Mouse (Mus musculus): ENCODE results near the gene Hs3st3a1.
A peak's percentile ranks its signal among the peaks of the same experiment; 100 is the strongest.

Hs3st3a1 gene

DNA sequence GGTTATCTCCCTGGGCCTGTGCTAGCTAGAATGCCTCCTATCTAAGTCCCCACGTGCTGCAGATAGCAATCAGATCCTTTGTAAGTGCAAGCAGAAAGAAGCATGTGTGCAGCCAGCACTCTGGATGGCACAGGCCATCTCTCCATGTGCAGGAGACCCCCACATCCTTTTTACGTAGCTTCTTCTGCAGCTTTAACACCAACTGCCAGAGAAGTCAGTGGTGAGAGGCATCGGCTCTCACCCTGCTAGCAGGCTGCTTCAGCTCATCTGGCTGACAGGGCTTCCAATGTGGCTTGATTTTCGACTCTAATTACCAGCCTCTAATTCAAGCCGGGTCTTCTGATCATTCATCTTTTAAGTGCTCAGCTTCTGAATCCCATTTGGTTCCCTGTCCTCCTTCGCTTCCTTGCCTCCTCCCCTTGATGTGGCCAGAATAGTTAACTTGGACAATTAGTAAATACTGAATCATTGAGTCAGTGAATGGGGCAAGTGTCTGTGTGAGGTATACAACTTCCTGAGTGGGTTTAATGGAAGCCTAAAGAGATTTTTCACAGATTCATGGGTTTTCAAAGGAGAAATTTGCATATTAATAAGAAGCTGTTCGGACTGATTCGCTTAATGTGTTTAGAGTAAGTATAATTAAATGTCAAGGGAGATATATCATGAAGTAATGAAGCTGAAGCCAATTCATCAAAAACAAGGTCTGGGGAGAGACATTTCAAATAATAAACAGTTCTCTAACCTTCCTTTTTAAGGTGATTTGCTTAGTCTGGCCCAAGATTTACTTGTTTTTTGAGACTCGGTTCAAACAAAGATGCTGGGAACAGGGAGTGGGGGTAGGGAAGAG is 54.7 kb downstream of the Hs3st3a1 start:
- no peak for DNase-seq (ENCODE audit: low read depth)

DNA sequence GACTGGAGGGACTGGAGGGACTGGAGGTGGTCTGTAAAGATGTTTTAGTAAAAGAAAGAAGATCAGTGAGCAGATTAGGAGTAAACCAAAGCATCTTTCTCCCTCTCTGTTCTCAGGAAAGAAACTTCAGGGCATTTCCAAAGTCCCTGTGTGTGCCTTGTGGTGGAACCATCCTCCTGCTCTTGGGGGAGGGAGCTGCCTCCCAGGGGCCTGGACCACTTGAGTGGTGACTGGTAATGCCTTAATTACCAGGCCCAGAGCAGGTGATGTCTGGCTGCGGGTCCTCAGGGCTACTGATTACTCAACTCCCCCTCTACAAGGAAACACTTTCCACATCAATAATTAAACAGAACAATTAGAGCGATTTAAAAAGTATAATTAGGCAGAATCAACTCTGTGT is 59.3 kb downstream of the Hs3st3a1 start:
- DNase-seq (ENCODE audit: low read depth), result no peak

DNA sequence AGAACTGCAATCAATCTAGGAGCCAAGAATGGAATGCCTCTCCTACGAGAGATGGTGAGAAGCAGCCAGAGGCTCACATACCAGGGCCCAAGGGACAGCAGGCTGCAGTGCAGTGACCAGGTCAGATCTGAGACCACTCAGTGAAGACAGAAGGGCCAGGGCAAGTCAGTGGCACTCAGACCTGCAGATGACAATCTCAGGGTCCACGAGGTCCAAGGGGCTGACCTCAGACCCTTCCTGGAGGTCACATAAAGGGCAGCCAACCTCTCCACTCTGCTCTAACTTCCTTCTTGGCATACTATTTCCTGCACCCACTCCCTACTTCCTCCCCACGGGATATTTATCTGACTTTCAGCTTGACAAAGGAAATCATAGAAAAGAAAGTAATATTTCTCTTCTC is 60.8 kb downstream of the Hs3st3a1 start:
- no peak for DNase-seq (ENCODE audit: low read depth)

DNA sequence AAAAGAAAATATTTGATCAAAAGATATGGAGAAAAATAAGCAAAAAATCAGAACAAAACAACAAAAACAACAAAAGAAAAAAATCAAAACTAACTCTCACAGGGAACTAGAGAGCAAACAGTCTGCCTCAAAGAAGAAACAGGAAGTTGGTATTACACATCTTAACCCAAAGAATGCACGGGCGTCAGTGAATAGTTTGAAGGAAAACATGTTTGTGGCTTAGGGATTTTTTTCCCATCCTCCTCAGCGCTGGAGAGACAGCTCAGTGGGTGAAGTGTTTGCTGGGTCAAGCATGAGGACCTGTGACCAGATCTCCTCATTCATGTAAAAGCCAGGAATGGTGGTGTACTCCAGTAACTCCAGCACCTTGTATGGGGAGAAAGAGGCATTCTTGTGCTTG is 61.5 kb downstream of the Hs3st3a1 start:
- DNase-seq (ENCODE audit: low read depth), result no peak

DNA sequence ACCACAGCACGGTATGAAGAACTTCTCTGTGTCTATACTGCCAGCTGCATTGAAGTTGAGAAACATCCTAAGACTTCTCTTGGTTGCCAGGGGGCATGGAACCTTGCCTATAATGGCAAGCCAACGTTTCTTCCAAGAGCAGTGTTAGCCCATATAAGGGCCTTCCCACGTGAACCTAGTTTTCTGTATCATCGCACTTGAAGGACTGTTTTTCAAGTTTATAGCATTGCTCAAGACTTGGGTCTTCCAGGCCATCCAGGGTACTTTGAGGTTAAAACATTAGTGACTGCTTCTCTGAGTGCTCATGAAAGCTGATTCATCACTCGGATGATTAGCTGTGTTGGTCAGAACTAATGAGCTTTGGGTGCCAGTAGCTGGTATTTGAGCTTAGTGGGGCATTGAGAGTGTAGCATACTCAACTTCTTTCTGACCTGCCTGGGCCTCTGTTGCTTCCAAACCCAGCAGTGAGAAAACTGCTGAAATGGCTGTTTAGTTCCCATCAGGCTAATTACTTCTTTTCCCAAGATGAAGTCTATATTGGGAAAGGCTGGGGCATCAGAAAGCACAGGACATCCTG is 65.5 kb downstream of the Hs3st3a1 start:
- no peak for DNase-seq (ENCODE audit: low read depth)

DNA sequence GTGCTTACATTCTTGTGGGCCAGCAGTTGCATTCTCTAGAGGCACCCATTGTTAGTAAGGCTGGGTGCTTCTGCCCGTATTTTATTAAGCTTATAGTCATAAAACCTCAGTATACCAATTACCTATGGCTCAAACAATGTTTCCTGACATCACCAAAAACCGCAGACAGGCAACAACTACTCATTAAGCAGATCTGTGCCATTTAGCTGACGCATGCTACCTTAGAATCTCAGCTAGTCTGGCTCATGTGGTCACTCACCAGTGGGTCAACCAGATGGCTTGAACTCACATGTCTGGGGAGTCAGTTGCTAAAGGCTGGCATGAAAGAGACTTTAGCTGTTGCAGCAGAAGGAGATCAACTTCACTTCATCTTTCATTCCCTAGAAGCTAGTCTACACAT is 67.9 kb downstream of the Hs3st3a1 start:
- no peak for DNase-seq (ENCODE audit: low read depth)

DNA sequence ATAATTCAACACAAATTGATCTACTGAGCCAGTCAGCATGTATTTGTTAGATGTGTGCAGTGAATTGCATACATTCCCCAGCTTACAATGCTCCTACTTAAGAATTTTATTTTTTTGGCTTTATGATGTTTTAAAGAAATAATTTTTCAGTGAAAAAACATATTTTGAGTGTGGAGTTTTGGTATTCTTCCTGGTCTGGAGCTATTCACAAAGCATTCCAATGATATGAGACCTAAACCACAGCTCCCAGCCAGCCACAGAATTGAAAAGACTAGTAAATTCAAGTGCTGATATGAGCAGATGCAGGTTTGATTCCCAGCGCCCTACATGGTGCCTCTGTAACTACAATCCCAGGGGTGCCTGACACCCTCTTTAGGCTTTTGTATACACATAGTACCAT is 70.8 kb downstream of the Hs3st3a1 start:
- no peak for DNase-seq (ENCODE audit: low read depth)

DNA sequence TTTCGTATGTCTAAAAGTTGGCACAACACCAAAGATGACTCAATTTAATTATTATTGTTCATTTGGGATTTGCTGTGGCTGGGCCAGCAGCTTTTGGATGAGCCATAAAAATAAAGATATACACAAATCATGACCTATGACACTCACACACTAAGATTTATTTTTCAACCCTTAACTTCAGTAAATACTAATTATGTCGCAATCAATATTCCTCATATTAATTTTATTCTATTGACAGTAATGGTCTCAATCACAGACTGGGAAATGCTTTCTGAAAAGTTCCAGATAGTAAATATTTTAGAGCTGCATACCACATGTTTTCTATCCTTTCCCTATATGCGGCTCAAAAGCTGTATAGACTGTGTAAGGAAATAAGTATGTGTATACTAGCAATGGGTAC is 71.9 kb downstream of the Hs3st3a1 start:
- DNase-seq (ENCODE audit: low read depth), result no peak

DNA sequence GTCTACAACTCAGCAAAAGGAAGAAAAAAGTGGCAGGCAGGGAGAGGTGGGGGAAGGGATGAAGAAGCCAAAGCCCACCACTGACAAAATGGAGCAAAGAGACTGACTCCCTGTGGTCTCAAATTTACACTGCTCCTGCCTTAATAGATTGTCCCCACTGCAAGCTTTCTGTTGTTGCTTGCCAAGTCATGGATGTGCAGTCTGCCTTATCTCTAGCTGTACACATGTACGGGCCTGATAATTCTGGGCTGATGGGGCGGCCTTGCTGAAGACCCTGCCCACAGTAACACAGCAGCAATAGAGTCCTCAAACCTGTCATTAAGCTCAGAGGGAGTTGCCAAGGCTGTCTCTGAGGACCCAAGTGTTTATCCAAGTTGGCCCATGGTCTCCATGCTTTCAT is 74.0 kb downstream of the Hs3st3a1 start:
- no peak for DNase-seq (ENCODE audit: low read depth)

DNA sequence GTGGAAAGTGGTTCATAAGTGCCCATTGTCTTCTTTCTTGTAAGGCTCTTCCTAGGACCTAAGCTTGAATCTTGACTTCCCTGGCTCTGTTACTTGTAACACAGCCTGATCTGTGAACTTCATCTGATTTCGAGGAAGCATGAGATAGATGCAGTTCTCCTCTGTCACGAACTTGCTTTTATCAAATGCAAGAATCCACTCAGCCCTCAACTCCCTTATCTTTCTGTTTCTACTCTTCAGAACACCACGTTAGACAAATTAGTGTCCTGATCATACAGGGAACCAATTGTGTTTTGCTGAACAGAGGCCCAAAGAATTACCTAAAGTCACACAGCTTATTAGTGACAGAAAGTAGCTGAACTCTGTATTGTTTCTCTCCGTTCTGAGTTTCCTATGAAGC is 77.2 kb downstream of the Hs3st3a1 start:
- no peak for DNase-seq (ENCODE audit: low read depth)

DNA sequence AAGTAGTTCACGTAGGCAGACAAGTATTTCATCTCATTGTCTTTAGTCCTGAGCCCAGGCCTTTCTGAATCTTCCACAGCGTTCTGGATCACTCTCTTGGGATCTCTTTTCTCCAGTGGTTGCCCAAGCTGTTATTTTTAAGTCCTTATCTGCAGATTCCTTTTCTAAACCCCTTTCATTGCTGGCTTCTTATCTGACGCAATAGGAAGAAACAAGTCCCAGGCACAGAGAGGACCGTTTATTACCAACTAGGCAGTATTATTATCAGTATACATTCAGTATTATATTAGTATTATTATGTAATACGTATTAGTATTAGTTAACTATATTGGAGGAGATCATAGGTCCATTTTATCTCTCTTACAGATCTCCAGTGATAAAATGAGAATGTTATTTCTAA is 78.3 kb downstream of the Hs3st3a1 start:
- no peak for DNase-seq (ENCODE audit: low read depth)

DNA sequence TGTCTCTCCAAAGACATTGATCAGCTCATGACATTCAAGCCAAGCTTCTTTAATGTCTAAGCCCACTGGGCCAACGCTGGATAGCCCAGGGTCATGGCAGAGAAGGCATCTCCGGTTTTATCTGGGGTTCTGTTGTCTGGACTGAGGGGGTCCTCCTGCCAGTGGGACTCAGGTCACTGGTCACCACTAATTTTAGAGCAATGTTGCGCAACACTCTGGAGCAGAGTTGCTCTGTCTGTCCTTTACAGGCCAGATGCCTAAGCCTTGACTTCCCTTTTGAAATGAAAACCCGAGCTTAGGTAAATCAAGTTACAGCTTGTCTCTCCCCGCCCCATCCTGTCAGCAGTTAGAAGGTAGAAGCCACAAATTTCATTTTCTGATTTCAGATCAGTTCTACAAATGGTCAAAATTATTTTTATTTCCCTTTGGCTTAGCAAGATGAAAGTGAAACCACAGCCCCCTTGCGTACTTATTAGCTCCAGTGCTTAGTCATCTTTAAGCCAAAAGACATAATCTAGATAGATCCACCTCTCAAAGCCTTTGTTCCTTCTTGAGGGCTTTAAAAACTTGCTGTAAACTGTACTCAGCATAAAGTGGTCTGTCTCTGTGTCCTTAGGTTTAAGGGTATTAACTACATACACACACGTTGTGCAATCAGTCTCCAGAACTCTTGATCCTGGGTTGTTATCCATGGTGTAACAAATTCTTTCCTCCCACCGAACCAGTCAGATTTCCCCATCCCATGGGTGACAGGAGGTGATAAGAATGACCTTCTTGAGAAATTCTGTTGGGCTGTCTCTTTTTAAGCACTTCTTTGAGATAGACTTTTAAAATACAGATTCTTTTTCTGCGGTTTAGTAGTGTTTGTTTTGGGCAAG is 81.8 kb downstream of the Hs3st3a1 start:
- DNase-seq (ENCODE audit: low read depth), result peak; percentile 11

DNA sequence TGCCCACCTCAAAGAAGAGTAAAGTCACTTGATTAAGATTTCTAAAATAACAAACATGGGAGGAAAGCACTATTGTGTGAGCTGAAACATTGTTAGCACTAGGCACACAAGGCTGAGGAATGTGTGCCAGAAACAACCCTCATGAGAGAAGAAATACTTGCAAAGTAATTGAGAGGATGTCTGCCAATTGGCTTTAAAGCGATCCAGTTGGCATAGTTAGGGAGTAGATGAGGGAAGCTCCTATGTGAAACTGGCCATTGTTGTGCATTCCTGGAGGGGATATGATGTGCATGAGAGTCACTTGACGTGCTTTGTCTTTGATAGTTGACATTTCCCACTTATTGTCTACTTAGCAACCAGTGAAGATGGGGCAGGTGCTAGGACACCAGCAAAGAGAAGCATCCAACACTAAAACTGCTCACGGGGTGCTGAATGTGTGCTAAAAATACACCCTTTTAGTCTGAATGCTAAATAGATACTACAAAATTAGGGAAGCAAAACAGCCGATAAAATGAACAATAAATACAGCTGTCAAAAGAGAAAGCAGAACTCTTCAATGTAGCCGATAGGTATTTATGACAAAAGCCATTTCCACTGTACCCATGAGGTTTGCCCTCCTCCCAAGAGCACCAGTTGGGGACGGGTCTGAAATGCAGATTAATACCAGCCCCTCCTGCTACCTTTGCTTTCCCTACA is 83.2 kb downstream of the Hs3st3a1 start:
- no peak for DNase-seq (ENCODE audit: low read depth)

DNA sequence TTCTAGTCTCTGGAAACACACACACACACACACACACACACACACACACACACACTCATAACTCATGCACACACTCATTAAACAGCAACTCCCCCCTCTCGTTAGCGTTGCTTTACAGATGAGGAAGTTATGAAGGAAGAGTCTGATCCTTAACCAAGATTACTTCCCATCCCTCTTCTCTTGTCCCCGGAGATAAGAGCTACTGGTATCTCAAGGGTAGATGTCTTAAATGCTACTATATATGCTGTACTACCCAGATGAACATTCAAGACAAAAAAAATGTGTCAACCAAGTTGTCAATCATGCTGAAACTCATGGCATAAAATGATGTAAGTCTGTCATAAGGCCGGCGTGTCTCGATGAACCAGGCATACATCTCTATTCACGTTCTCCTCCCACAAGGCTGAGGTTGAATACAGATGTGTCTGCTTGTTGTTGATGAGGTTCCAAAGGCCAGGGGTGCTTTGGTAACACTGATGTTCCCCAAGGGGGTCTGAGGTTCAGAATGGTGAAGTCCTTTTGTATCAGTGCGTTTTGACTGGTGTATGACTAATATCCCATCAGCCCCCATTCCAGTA is 89.0 kb downstream of the Hs3st3a1 start:
- no peak for DNase-seq (ENCODE audit: low read depth)

DNA sequence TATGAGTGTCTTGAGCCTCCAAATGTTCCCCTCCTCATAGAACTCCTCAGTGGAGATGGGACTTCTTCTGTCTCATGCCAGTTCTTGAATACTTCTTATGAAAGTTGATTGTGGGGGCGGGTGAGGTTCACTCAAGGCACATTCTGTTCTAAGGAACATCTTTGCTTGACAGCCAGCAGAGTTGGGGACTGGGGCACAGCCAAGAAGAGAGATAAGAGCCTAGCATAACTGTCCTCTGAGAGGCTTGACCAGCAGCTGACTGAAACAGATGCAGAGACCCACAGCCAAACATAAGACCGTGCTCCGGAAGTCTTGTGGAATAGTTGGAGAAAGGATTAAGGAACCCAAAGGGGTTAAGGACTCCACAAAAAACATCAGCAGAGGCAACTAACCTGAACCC is 102.1 kb downstream of the Hs3st3a1 start:
- no peak for DNase-seq (ENCODE audit: low read depth)

DNA sequence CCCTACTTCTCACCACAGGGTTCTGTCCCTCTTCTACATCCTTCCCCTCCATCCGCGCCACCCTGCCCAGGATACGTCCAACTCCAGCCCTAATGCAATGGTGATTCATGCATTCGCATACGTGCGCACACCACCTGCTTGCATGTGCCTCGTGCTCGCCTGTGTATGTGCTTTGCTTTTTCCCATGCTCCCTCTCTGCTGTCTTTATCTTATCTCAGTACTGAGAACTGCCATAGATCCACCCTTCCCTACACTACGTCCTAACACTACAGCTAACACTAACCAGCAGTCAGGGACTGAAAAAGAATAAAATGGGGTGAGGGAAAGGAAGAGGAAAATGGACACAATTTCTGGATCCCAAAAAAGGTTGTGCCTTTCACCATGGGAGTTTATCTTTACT is 106.7 kb downstream of the Hs3st3a1 start:
- no peak for DNase-seq (ENCODE audit: low read depth)

DNA sequence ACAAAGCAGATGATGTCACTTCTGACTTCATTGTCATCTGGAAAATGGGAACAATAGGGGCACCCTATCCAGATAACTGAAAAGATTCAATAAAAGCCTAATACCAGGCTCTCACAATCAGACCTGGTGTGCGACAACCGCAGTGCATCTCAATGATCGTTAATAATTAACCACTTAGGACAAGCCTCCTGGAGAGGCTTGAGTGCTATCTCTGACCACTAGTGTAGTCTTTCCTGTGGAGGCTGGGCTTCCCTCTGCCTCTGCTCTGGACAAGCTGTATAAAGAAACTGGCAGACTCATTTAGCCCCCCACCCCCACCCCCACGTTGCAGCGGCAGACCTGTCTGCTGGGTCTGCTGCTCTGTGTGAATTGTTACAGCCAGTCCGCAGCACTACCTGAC is 107.2 kb downstream of the Hs3st3a1 start:
- DNase-seq (ENCODE audit: low read depth), result no peak

DNA sequence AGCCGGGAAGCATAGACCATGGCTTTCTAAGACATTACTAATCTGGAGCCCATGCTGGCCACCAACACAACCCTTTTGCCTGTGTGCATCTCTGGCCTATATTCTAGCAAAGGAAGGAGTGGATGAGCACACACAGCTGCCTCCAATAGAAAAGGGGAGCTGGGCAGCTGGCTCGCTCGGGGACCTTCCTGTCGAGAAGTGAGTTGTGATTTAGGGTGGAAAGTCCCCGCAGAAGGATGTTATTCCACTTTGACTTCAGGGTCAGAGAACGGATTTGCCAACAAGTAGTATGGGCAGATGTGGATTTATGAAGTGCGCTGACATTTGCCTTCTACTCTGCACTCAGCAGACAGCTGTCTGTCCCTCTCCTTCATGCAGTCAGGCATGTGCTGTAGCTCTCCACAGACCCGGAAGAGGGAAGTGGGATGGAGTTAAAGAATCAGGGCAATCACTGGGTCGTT is 108.1 kb downstream of the Hs3st3a1 start:
- no peak for DNase-seq (ENCODE audit: low read depth)

DNA sequence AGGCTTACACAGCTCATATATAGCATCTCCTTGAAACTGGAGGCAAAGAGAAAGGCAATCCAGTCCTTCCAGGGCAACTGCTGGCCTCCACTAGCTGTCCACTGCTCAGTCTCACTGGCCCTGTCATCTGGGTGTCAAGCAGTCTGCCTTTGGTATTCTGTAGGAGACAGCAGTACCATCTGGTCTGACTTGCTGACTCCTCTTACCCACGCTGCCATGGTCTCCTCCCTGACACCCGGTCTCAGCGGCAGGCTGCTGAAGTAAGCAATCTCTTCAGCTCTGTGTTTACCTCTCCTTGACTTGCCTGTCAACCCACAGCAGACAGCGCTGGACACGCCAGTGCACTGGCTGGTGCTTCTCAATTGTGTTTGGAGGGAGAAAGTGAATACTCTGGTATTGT is 109.1 kb downstream of the Hs3st3a1 start:
- no peak for DNase-seq (ENCODE audit: low read depth)

DNA sequence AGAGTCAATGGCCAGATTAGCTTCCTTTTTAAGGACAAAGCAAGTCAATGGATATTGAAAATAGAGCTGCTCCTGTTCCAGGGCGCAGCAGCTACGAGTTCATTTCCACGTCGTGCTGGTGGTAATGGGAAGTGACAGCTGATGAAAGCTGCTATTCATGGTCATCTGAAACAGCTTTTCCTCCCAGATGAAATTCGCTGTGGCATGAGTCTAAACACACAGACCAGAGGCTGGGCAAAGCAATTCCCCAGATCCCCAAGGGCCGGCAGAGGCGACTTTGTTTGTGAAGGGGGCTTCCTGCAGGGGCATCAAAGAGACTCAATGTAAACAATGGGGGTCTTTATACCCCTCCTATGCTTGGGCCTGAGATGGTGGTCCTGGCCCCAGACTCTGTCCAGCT is 114.2 kb downstream of the Hs3st3a1 start:
- DNase-seq (ENCODE audit: low read depth), result no peak

DNA sequence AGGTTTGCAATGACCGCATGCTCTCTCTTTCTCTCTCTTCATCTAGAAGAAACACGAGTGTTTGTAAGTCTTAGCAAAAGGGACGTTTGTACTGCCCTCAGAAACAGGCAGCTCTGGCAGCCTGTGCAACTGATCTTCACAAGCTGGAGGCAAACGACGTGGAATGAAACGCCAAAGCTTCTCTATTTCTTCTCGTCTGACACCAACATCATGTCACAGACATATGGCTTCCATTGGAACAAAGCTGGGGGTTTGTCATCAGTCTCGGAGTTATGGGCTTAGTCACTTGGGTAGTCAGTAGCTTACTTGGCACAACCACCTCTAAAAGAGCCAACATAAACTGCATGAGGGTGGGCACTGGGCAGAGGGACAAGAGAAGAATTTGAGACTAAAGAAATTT is 114.8 kb downstream of the Hs3st3a1 start:
- no peak for DNase-seq (ENCODE audit: low read depth)

DNA sequence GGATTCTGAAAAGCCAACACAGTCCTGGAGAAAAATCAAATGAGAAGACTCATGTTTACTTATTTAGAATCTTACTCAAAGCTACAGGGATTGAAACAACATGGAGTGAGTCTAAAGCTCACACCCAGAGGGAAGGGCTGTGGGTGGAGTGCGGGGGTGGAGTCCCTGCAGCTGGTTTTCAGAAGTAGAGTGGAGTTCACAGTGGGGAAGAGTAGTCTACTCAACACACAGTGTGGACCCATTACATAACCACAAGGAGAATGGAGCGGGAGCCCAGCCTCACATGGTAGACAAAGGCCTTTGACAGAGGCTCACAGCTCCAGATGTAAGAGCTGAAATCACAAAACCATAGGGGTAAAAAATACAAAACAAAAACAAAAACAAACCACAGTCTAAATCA is 123.2 kb downstream of the Hs3st3a1 start:
- no peak for DNase-seq (ENCODE audit: low read depth)
